Mouse (Mus musculus) limb, embryonic 13.5 days (tissue): Measurements from ENCODE around the gene 1110051M20Rik. TPM values are rescaled to one million over a fixed set of nuclear protein-coding genes. Genes with fewer than 3 reads are reported as not detected.

Source experiments
- ATAC-seq: fragments of 200-750 bp; cut with Nextera tagmentation; 2 replicates; pipeline ENCODE4 v1.8.0; 2017; ENCODE audit warnings: low read depth, moderate number of reproducible peaks, moderate TSS enrichment; ENCODE audit not compliant: low FRiP score
- H3K27ac ChIP-seq: fragments of 300-500 bp; sonication (generic); 2 replicates; pipeline ENCODE4 v1.5.1; 2015; ENCODE audit warnings: inconsistent platforms, mild to moderate bottlenecking, moderate library complexity
- H3K27me3 ChIP-seq: fragments of 300-500 bp; sonication (generic); 2 replicates; pipeline ENCODE4 v1.6.1; 2015; ENCODE audit warnings: mild to moderate bottlenecking, inconsistent platforms
- H3K36me3 ChIP-seq: fragments of 300-500 bp; sonication (generic); 2 replicates; pipeline ENCODE4 v1.6.1; 2015; ENCODE audit warnings: inconsistent platforms, mild to moderate bottlenecking, moderate library complexity
- H3K4me1 ChIP-seq: fragments of 300-500 bp; sonication (generic); 2 replicates; pipeline ENCODE4 v1.6.1; 2015; ENCODE audit warnings: inconsistent platforms
- H3K4me2 ChIP-seq: fragments of 300-500 bp; sonication (generic); replicated peaks from 2 replicates; pipeline ENCODE4 v1.6.1; 2015; ENCODE audit warnings: inconsistent platforms, mild to moderate bottlenecking, moderate library complexity
- H3K4me3 ChIP-seq: fragments of 300-500 bp; sonication (generic); 2 replicates; pipeline ENCODE4 v1.5.1; 2015; ENCODE audit warnings: moderate library complexity, mild to moderate bottlenecking, inconsistent platforms
- H3K9ac ChIP-seq: fragments of 300-500 bp; sonication (generic); 2 replicates; pipeline ENCODE4 v1.6.1; 2015; ENCODE audit warnings: mild to moderate bottlenecking, inconsistent platforms
- H3K9me3 ChIP-seq: fragments of 300-500 bp; sonication (generic); 2 replicates; pipeline ENCODE4 v1.6.1; 2016; ENCODE audit warnings: inconsistent platforms
- WGBS: fragments of 180-500 bp; shearing (Covaris S2); methylation state at CpG from one replicate; pipeline ENCODE4 v1.1.7; 2015; 5-methylcytosine and 5-hydroxymethylcytosine counted together
- polyA plus RNA-seq: library from polyadenylated mRNA; unstranded; fragments of >200 nt; fragmentation: Nextera tagmentation; extraction: Ambion mirVana; gene quantifications from 2 replicates; pipeline ENCODE4 v1.2.1, GENCODE M21; 2015

Gene 1110051M20Rik
- polyA plus RNA-seq, 1 experiment from 2014 or later, result 79.4 TPM

- no peak overlapping the region for H3K9ac ChIP-seq
- 0 out of 2 replicates have a peak, but pooled peaks cover 4% of the 10 kb centered on the region for H3K4me1 ChIP-seq
- no peak overlapping the region for H3K4me2 ChIP-seq
- ATAC-seq, result no peak
- H3K27ac ChIP-seq, result no peak overlapping the region
- WGBS, result 14% methylated on average over 4 of the region's 4 CpGs
- H3K27me3 ChIP-seq, result no peaks in the 10 kb centered on the region
- no peaks in the 10 kb centered on the region for H3K36me3 ChIP-seq
- H3K4me3 ChIP-seq, result no peak overlapping the region
- no peaks in the 10 kb centered on the region for H3K9me3 ChIP-seq
Observed at GRCm38 (mm10) chr2:91361068-91361528, 83.4 kb downstream of the 1110051M20Rik start.

- Histone ChIP-seq H3K27me3 (no peaks in the 10 kb centered on the region), H3K27ac (no peak overlapping the region), H3K4me2 (no peak overlapping the region), H3K9me3 (no peaks in the 10 kb centered on the region), H3K4me1 (0 out of 2 replicates have a peak, but pooled peaks cover 3% of the 10 kb centered on the region), H3K4me3 (no peak overlapping the region), H3K36me3 (no peaks in the 10 kb centered on the region), H3K9ac (no peak overlapping the region)
- no peak for ATAC-seq
- WGBS, result 95% methylated on average over 3 of the region's 3 CpGs
Observed at GRCm38 (mm10) chr2:91355767-91356166, 88.7 kb downstream of the 1110051M20Rik start.

- no peak overlapping the region for H3K4me3 ChIP-seq
- H3K9ac ChIP-seq, result no peak overlapping the region
- no peaks in the 10 kb centered on the region for H3K36me3 ChIP-seq
- H3K9me3 ChIP-seq, result no peaks in the 10 kb centered on the region
- ATAC-seq, result no peak
- no peak overlapping the region for H3K4me2 ChIP-seq
- no peak overlapping the region for H3K27ac ChIP-seq
- no peaks in the 10 kb centered on the region for H3K27me3 ChIP-seq
- WGBS, result 71% methylated on average over 6 of the region's 6 CpGs
- H3K4me1 ChIP-seq, result no peaks in the 10 kb centered on the region
Observed at GRCm38 (mm10) chr2:91354727-91355403, 89.6 kb downstream of the 1110051M20Rik start.

GRCm38 (mm10) chr2:91353854-91354253 lies 90.7 kb downstream of the 1110051M20Rik start:
- Histone ChIP-seq H3K4me2 (no peak overlapping the region), H3K27ac (no peak overlapping the region), H3K9ac (no peak overlapping the region), H3K4me1 (no peaks in the 10 kb centered on the region), H3K36me3 (no peaks in the 10 kb centered on the region), H3K4me3 (no peak overlapping the region), H3K27me3 (no peaks in the 10 kb centered on the region), H3K9me3 (no peaks in the 10 kb centered on the region)
- WGBS, result 32% methylated on average over 3 of the region's 3 CpGs
- no peak for ATAC-seq

GRCm38 (mm10) chr2:91351841-91352240 lies 92.7 kb downstream of the 1110051M20Rik start:
- H3K27me3 ChIP-seq, result no peaks in the 10 kb centered on the region
- no peaks in the 10 kb centered on the region for H3K36me3 ChIP-seq
- no peak overlapping the region for H3K27ac ChIP-seq
- H3K9me3 ChIP-seq, result no peaks in the 10 kb centered on the region
- H3K4me1 ChIP-seq, result no peaks in the 10 kb centered on the region
- no peak overlapping the region for H3K4me2 ChIP-seq
- H3K9ac ChIP-seq, result no peak overlapping the region
- H3K4me3 ChIP-seq, result no peak overlapping the region
- no peak for ATAC-seq

- no peak overlapping the region for H3K4me3 ChIP-seq
- no peaks in the 10 kb centered on the region for H3K9me3 ChIP-seq
- WGBS, result 65% methylated on average over 6 of the region's 6 CpGs
- H3K9ac ChIP-seq, result no peak overlapping the region
- ATAC-seq, result no peak
- H3K27ac ChIP-seq, result no peak overlapping the region
- no peaks in the 10 kb centered on the region for H3K36me3 ChIP-seq
- no peak overlapping the region for H3K4me2 ChIP-seq
- no peaks in the 10 kb centered on the region for H3K27me3 ChIP-seq
- H3K4me1 ChIP-seq, result no peaks in the 10 kb centered on the region
Observed at GRCm38 (mm10) chr2:91349974-91350457, 94.5 kb downstream of the 1110051M20Rik start.

- no peaks in the 10 kb centered on the region for H3K27me3 ChIP-seq
- H3K9ac ChIP-seq, result no peak overlapping the region
- H3K27ac ChIP-seq, result no peak overlapping the region
- H3K36me3 ChIP-seq, result peaks cover 4% of the 10 kb centered on the region; the same call in 1 of the 2 replicates
- 79% methylated on average over 4 of the region's 4 CpGs for WGBS
- H3K9me3 ChIP-seq, result no peaks in the 10 kb centered on the region
- H3K4me2 ChIP-seq, result no peak overlapping the region
- H3K4me3 ChIP-seq, result no peak overlapping the region
- no peak for ATAC-seq
- no peaks in the 10 kb centered on the region for H3K4me1 ChIP-seq
Observed at GRCm38 (mm10) chr2:91348936-91349335, 95.6 kb downstream of the 1110051M20Rik start.

- H3K4me1 ChIP-seq, result no peaks in the 10 kb centered on the region
- H3K36me3 ChIP-seq, result peaks cover 6% of the 10 kb centered on the region; the same call in 1 of the 2 replicates
- ATAC-seq, result no peak
- H3K4me2 ChIP-seq, result no peak overlapping the region
- no peak overlapping the region for H3K27ac ChIP-seq
- WGBS, result 88% methylated on average over 1 of the region's 1 CpGs
- no peak overlapping the region for H3K4me3 ChIP-seq
- no peaks in the 10 kb centered on the region for H3K27me3 ChIP-seq
- no peaks in the 10 kb centered on the region for H3K9me3 ChIP-seq
- H3K9ac ChIP-seq, result no peak overlapping the region
Observed at GRCm38 (mm10) chr2:91345644-91346043, 98.9 kb downstream of the 1110051M20Rik start.

GRCm38 (mm10) chr2:91339591-91339990 lies 104.9 kb downstream of the 1110051M20Rik start:
- no peak overlapping the region for H3K4me2 ChIP-seq
- H3K9ac ChIP-seq, result no peak overlapping the region
- no peaks in the 10 kb centered on the region for H3K4me1 ChIP-seq
- H3K27me3 ChIP-seq, result no peaks in the 10 kb centered on the region
- no peak overlapping the region for H3K4me3 ChIP-seq
- H3K27ac ChIP-seq, result no peak overlapping the region
- H3K9me3 ChIP-seq, result no peaks in the 10 kb centered on the region
- 91% methylated on average over 2 of the region's 2 CpGs for WGBS
- no peak for ATAC-seq
- peaks cover 6% of the 10 kb centered on the region; the same call in 1 of the 2 replicates for H3K36me3 ChIP-seq

GRCm38 (mm10) chr2:91335128-91335527 lies 109.4 kb downstream of the 1110051M20Rik start:
- 68% methylated on average over 4 of the region's 4 CpGs for whole genome bisulfite sequencing
- Histone ChIP-seq H3K4me2 (no peak overlapping the region), H3K27me3 (no peaks in the 10 kb centered on the region), H3K4me1 (no peaks in the 10 kb centered on the region), H3K27ac (no peak overlapping the region), H3K36me3 (no peaks in the 10 kb centered on the region; the same call in 1 of the 2 replicates), H3K9ac (no peak overlapping the region), H3K4me3 (no peak overlapping the region), H3K9me3 (no peaks in the 10 kb centered on the region)
- no peak for ATAC-seq

- Histone ChIP-seq H3K9me3 (no peaks in the 10 kb centered on the region), H3K4me1 (no peaks in the 10 kb centered on the region), H3K4me3 (no peak overlapping the region), H3K4me2 (no peak overlapping the region), H3K9ac (no peak overlapping the region), H3K27ac (no peak overlapping the region), H3K36me3 (no peaks in the 10 kb centered on the region), H3K27me3 (no peaks in the 10 kb centered on the region)
- no peak for ATAC-seq
- WGBS, result 70% methylated on average over 7 of the region's 7 CpGs
Observed at GRCm38 (mm10) chr2:91331051-91331843, 113.3 kb downstream of the 1110051M20Rik start.

GRCm38 (mm10) chr2:91329996-91330738 lies 114.3 kb downstream of the 1110051M20Rik start:
- H3K27ac ChIP-seq, result no peak overlapping the region
- no peaks in the 10 kb centered on the region for H3K27me3 ChIP-seq
- no peak overlapping the region for H3K4me2 ChIP-seq
- ATAC-seq, result no peak
- H3K4me3 ChIP-seq, result no peak overlapping the region
- H3K4me1 ChIP-seq, result no peaks in the 10 kb centered on the region
- 74% methylated on average over 8 of the region's 8 CpGs for WGBS
- H3K36me3 ChIP-seq, result no peaks in the 10 kb centered on the region
- no peak overlapping the region for H3K9ac ChIP-seq
- no peaks in the 10 kb centered on the region for H3K9me3 ChIP-seq
